Mouse (Mus musculus) heart, embryonic 10.5 days (tissue): ENCODE measurements at regions not wholly inside any gene's neighbourhood (a gene's known extent, or its start where the extent isn't known, plus 50 kb on each side); places are given as distances from the start of the nearest gene placed in this dataset.

Experiments used
- DNase-seq: peaks from one replicate; pipeline ENCODE4 v3.0.0-alpha.2; 2017; ENCODE audit warnings: low spot score
- H3K27ac ChIP-seq: fragments of 300-500 bp; sonication (generic); 2 replicates; pipeline ENCODE4 v1.5.1; 2016; ENCODE audit warnings: mild to moderate bottlenecking
- H3K27me3 ChIP-seq: fragments of 300-500 bp; sonication (generic); 2 replicates; pipeline ENCODE4 v1.6.1; 2016; ENCODE audit warnings: mild to moderate bottlenecking; ENCODE audit not compliant: poor library complexity, insufficient read depth, severe bottlenecking
- H3K36me3 ChIP-seq: fragments of 300-500 bp; sonication (generic); 2 replicates; pipeline ENCODE4 v1.6.1; 2016; ENCODE audit warnings: mild to moderate bottlenecking, moderate library complexity
- H3K4me1 ChIP-seq: fragments of 300-500 bp; sonication (generic); 2 replicates; pipeline ENCODE4 v1.6.1; 2016; ENCODE audit warnings: mild to moderate bottlenecking
- H3K4me3 ChIP-seq: fragments of 300-500 bp; sonication (generic); 2 replicates; pipeline ENCODE4 v1.5.1; 2016; ENCODE audit warnings: mild to moderate bottlenecking, moderate library complexity
- H3K9me3 ChIP-seq: fragments of 300-500 bp; sonication (generic); 2 replicates; pipeline ENCODE4 v1.6.1; 2016; ENCODE audit warnings: mild to moderate bottlenecking, moderate library complexity
- WGBS: fragments of 180-500 bp; shearing (Covaris S2); methylation state at CpG from one replicate; pipeline ENCODE4 v1.1.7; 2016; 5-methylcytosine and 5-hydroxymethylcytosine counted together

GRCm38 (mm10) chr2:171638931-171639330, 404.3 kb downstream of the Cbln4 start:
- H3K4me1 ChIP-seq, result peaks cover 8% of the 10 kb centered on the region; the same call in 1 of the 2 replicates
- 86% methylated on average over 6 of the region's 6 CpGs for WGBS
- no peaks in the 10 kb centered on the region for H3K36me3 ChIP-seq
- DNase-seq, result no peak
- H3K9me3 ChIP-seq, result no peaks in the 10 kb centered on the region
- no peak overlapping the region for H3K4me3 ChIP-seq
- no peaks in the 10 kb centered on the region for H3K27me3 ChIP-seq
- no peak overlapping the region for H3K27ac ChIP-seq

GRCm38 (mm10) chr2:171636837-171637236, 406.4 kb downstream of the Cbln4 start:
- no peaks in the 10 kb centered on the region for H3K36me3 ChIP-seq
- peaks cover 17% of the 10 kb centered on the region; the same call in 1 of the 2 replicates for H3K4me1 ChIP-seq
- no peaks in the 10 kb centered on the region for H3K9me3 ChIP-seq
- H3K4me3 ChIP-seq, result no peak overlapping the region
- 31% methylated on average over 6 of the region's 6 CpGs for WGBS
- DNase-seq, result no peak
- H3K27ac ChIP-seq, result no peak overlapping the region
- H3K27me3 ChIP-seq, result no peaks in the 10 kb centered on the region

- WGBS, result 57% methylated on average over 15 of the region's 15 CpGs
- no peaks in the 10 kb centered on the region for H3K36me3 ChIP-seq
- H3K4me1 ChIP-seq, result peaks cover 23% of the 10 kb centered on the region
- no peak overlapping the region for H3K4me3 ChIP-seq
- H3K27ac ChIP-seq, result no peak overlapping the region
- H3K9me3 ChIP-seq, result no peaks in the 10 kb centered on the region
- no peak for DNase-seq
- H3K27me3 ChIP-seq, result 0 out of 2 replicates have a peak, but pooled peaks cover 5% of the 10 kb centered on the region
Measured at GRCm38 (mm10) chr2:171633355-171634097, 409.7 kb downstream of the Cbln4 start.

- no peaks in the 10 kb centered on the region for H3K9me3 ChIP-seq
- 87% methylated on average over 9 of the region's 9 CpGs for WGBS
Measured at GRCm38 (mm10) chr2:171630101-171630715, 413.1 kb downstream of the Cbln4 start.

GRCm38 (mm10) chr2:171628182-171628850, 414.9 kb downstream of the Cbln4 start:
- Histone ChIP-seq H3K36me3 (no peaks in the 10 kb centered on the region), H3K9me3 (no peaks in the 10 kb centered on the region), H3K27ac (no peak overlapping the region), H3K4me3 (no peak overlapping the region), H3K27me3 (0 out of 2 replicates have a peak, but pooled peaks cover 5% of the 10 kb centered on the region), H3K4me1 (peaks cover 11% of the 10 kb centered on the region; the same call in 1 of the 2 replicates)
- 91% methylated on average over 10 of the region's 10 CpGs for WGBS
- no peak for DNase-seq

More at GRCm38 (mm10) chr2:171630101-171630715, 413.1 kb downstream of the Cbln4 start:
- no peak for DNase-seq
- no peaks in the 10 kb centered on the region for H3K36me3 ChIP-seq
- no peak overlapping the region for H3K27ac ChIP-seq
- 0 out of 2 replicates have a peak, but pooled peaks cover 5% of the 10 kb centered on the region for H3K27me3 ChIP-seq
- H3K4me3 ChIP-seq, result no peak overlapping the region
- peaks cover 15% of the 10 kb centered on the region; the same call in 1 of the 2 replicates for H3K4me1 ChIP-seq

- H3K4me3 ChIP-seq, result no peak overlapping the region
- DNase-seq, result no peak
- 81% methylated on average over 5 of the region's 5 CpGs for WGBS
Measured at GRCm38 (mm10) chr2:171620668-171621067, 422.6 kb downstream of the Cbln4 start.

GRCm38 (mm10) chr2:171620253-171620652, 423.0 kb downstream of the Cbln4 start:
- no peaks in the 10 kb centered on the region for H3K27me3 ChIP-seq
- H3K9me3 ChIP-seq, result no peaks in the 10 kb centered on the region
- no peak overlapping the region for H3K27ac ChIP-seq
- no peak for DNase-seq
- no peak overlapping the region for H3K4me3 ChIP-seq
- H3K4me1 ChIP-seq, result no peaks in the 10 kb centered on the region
- 83% methylated on average over 2 of the region's 2 CpGs for WGBS
- no peaks in the 10 kb centered on the region for H3K36me3 ChIP-seq

More at GRCm38 (mm10) chr2:171620668-171621067, 422.6 kb downstream of the Cbln4 start:
- Histone ChIP-seq H3K27me3 (no peaks in the 10 kb centered on the region), H3K4me1 (no peaks in the 10 kb centered on the region), H3K36me3 (no peaks in the 10 kb centered on the region), H3K9me3 (no peaks in the 10 kb centered on the region), H3K27ac (no peak overlapping the region)

GRCm38 (mm10) chr2:171618771-171619170, 424.5 kb downstream of the Cbln4 start:
- no peaks in the 10 kb centered on the region for H3K27me3 ChIP-seq
- no peaks in the 10 kb centered on the region for H3K36me3 ChIP-seq
- no peak overlapping the region for H3K4me3 ChIP-seq
- H3K27ac ChIP-seq, result no peak overlapping the region
- 89% methylated on average over 4 of the region's 4 CpGs for WGBS
- H3K9me3 ChIP-seq, result no peaks in the 10 kb centered on the region
- no peak for DNase-seq
- no peaks in the 10 kb centered on the region for H3K4me1 ChIP-seq

- Histone ChIP-seq H3K9me3 (no peaks in the 10 kb centered on the region), H3K4me1 (no peaks in the 10 kb centered on the region), H3K4me3 (no peak overlapping the region), H3K36me3 (no peaks in the 10 kb centered on the region), H3K27ac (no peak overlapping the region), H3K27me3 (no peaks in the 10 kb centered on the region)
- WGBS, result 39% methylated on average over 9 of the region's 9 CpGs
- no peak for DNase-seq
Measured at GRCm38 (mm10) chr2:171618333-171618732, 424.9 kb downstream of the Cbln4 start.

- no peak overlapping the region for H3K4me3 ChIP-seq
- no peaks in the 10 kb centered on the region for H3K4me1 ChIP-seq
- 57% methylated on average over 2 of the region's 2 CpGs for WGBS
- DNase-seq, result no peak
- H3K36me3 ChIP-seq, result no peaks in the 10 kb centered on the region
- no peaks in the 10 kb centered on the region for H3K9me3 ChIP-seq
- H3K27ac ChIP-seq, result no peak overlapping the region
- H3K27me3 ChIP-seq, result no peaks in the 10 kb centered on the region
Measured at GRCm38 (mm10) chr2:171615462-171615861, 427.8 kb downstream of the Cbln4 start.

GRCm38 (mm10) chr2:171605064-171605463, 438.2 kb downstream of the Cbln4 start:
- Histone ChIP-seq H3K9me3 (no peaks in the 10 kb centered on the region), H3K4me1 (no peaks in the 10 kb centered on the region), H3K27me3 (no peaks in the 10 kb centered on the region), H3K27ac (no peak overlapping the region), H3K36me3 (no peaks in the 10 kb centered on the region), H3K4me3 (no peak overlapping the region)
- WGBS, result 74% methylated on average over 5 of the region's 5 CpGs
- DNase-seq, result no peak

GRCm38 (mm10) chr2:171595240-171595639, 448.0 kb downstream of the Cbln4 start:
- no peak overlapping the region for H3K27ac ChIP-seq
- H3K4me3 ChIP-seq, result no peak overlapping the region
- 55% methylated on average over 5 of the region's 5 CpGs for WGBS
- no peaks in the 10 kb centered on the region for H3K27me3 ChIP-seq
- DNase-seq, result no peak
- no peaks in the 10 kb centered on the region for H3K9me3 ChIP-seq
- H3K4me1 ChIP-seq, result peaks cover 29% of the 10 kb centered on the region
- no peaks in the 10 kb centered on the region for H3K36me3 ChIP-seq

GRCm38 (mm10) chr2:171593884-171594283, 449.4 kb downstream of the Cbln4 start:
- DNase-seq, result no peak
- Histone ChIP-seq H3K4me1 (peaks cover 28% of the 10 kb centered on the region), H3K27me3 (no peaks in the 10 kb centered on the region), H3K4me3 (no peak overlapping the region), H3K27ac (no peak overlapping the region), H3K36me3 (no peaks in the 10 kb centered on the region), H3K9me3 (no peaks in the 10 kb centered on the region)
- 84% methylated on average over 3 of the region's 3 CpGs for whole genome bisulfite sequencing
